Mouse (Mus musculus): ENCODE measurements around the gene Uri1. TPM values are rescaled to one million over a fixed set of nuclear protein-coding genes. Genes with fewer than 3 reads are reported as not detected.

Gene Uri1
- polyA plus RNA-seq, 1 experiment from 2014 or later = 52.1 TPM

DNA sequence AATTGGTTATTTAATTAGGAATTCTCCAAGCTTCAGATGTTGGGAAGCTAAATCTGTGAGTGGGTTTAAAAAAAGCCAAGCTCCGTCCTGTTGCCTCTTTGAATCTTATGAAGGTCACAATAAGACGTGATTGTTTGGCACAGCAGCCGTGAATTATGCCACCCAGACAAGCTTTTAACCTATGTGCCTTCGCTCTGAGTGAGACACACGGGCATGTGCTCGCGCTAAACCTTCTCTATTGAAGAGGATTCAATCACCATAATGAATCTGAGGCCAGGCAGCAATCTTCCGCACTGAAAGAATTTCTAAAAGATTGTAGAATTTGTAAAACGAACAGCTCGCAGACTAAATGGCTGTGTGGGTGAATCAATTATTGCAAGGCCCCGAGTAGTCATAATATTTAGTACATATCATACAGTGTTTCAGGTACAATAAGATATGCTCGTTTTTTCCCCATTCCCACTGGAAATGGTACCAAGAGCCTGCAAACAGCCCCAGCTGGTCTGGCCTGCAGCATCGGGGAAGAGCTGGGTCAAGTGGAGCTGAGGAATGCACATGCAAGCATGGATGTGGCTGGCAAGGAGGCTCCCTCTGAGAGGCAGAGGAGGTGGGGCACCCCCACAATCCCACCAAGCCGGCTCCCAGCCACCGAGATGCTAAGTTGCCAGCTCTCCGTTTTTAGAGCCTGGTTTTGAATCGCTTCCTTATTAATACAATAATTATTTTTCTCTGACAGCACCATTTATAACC lies 101.5 kb downstream of the Uri1 start:
- DNase-seq (ENCODE audit: low spot score) = no peak

DNA sequence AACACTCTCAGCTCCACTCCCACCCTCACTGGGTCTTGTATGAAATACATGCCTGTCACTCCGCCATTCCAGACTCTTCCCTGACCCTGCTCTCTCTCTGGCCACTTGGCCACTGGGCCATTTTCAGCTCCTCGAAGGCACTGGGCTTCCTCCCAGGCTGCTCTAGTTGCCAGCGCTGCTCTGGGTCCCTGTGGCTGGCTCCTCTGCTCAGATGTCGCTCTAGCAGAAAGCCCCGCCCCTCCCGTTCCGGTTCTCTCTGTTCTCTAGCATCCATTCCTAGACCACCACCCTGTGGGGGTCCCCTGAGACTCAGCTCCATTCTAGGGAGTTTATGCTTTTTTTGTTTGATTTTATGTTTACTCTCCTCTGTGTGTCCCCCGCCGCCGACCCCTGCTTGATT lies 104.4 kb downstream of the Uri1 start:
- no peak for DNase-seq (ENCODE audit: low spot score)

DNA sequence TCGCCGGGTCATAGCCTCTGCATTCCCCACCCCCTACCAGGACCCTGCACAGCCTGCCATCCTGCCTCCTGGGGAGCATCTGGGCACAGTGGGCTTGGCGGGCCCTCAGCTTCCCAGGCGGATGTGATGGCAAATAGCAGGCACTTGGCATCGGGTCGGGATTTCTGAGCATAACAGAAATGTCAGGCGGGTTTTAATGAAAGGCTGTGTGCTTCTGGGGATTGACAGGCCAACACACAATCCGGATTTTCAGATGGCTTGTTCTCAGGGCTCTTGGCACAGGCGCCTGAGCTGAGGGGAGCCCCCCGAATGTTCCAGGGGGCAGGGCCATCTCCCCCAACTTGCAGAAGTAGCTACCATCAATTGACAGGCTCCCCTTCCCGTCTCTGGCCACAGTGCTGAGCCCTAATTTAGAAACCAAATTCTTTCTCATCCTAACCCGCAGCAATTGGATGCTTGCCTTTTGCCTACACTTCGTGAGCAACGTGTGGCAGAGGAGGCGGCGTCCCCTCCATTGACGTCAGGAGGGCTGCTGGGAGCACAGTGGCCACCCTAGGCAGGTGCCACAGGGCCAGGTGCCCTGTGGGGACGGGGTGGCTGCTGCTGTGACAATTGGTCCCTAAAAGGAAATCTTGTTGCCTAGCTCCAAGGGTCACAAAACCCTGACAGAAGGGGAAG lies 106.5 kb downstream of the Uri1 start:
- no peak for DNase-seq (ENCODE audit: low spot score)

DNA sequence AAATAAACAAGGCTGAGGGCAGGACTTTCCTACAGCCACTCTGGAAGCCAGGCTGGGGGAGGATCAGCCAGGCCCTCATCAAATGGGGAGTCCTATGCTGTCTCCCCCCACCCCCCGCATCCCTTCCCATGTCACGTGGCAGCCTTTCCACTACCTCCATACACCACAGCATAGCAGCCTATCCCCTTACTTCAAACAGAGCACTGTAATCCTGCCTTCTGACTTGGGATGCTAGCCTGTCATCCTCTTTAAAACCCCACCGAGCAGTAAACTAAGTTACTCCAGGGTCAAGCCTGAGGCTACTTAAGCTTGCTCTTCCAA lies 111.6 kb downstream of the Uri1 start:
- DNase-seq (ENCODE audit: low spot score) = no peak

DNA sequence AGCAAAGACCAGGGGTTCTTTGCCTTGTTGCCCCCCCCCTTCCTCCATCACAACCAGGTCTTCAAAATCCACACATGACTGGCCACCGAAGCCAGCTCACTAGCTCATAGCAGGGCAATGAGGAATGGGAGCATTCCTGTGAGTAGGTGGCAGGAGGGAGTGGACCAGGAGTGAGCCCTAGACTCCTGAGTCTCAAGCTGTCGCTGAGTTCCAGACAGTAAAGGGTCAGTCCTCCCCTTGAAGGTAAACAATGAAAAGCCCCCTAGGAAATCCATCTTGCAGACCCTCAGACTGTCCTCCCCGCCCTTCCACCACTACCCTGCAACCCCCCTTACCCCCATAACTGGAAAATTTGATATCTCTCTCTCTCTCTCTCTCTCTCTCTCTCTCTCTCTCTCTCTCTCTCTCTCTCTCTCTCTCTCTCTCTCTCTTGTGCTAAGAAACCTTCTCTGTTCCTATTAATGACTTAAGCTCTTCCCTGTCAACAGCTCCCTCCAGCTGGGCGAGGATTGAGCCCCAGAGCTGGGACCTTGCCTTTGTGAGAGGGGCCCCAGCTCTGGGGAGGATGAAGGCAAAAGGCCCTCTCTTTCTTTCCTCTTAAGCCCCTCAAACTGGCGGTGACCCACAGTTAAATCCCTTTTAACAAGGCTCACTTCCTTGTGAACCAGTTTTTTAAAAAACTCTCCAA lies 112.1 kb downstream of the Uri1 start:
- DNase-seq (ENCODE audit: low spot score) = no peak

DNA sequence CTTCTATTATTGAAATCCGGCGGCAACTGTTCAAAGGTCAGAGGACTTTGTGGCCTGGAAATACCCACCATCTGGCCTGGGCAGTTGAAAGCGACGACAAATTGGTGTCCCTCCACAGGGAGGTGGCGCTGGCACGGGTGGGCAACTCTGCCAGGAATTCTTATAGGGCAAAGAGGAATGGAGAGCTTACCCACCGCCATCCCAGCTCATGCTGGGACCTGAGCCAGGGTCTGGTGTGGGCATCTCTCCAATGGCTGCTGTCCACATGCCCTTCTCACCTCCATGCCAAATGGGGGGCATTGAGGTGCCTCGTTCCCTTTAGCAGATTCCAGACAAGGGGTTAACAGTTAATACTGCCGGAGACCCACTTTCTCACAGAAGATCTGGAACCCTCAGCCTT lies 113.2 kb downstream of the Uri1 start:
- no peak for DNase-seq (ENCODE audit: low spot score)

Other genes starting within 250 kb of the Uri1 start
- 0.16 and 0.24 TPM in 2 replicates for gene Zfp536, start 249.9 kb downstream of the Uri1 start, polyA plus RNA-seq (2015; fragmentation: Nextera tagmentation; extraction: Ambion mirVana)
- gene Ccne1, start 84.0 kb upstream of the Uri1 start, polyA plus RNA-seq (2015; fragmentation: Nextera tagmentation; extraction: Ambion mirVana) = 35.2 and 36.2 TPM in 2 replicates
- gene 1600014C10Rik, start 159.7 kb upstream of the Uri1 start, polyA plus RNA-seq (2015; fragmentation: Nextera tagmentation; extraction: Ambion mirVana) = 52.8 and 59.9 TPM in 2 replicates
- 8.1 and 8.8 TPM in 2 replicates for gene Plekhf1, start 204.5 kb upstream of the Uri1 start, polyA plus RNA-seq (2015; fragmentation: Nextera tagmentation; extraction: Ambion mirVana)
- gene Pop4, start 247.9 kb upstream of the Uri1 start, polyA plus RNA-seq (2015; fragmentation: Nextera tagmentation; extraction: Ambion mirVana) = 57.9 and 58.9 TPM in 2 replicates

Data from thymus, postnatal 0 days (tissue).